Mouse (Mus musculus): ENCODE results near the gene Wdr20.
"Not testable (repeated sequence)": the region's sequence is repeated elsewhere in the genome, so short reads cannot be mapped to it uniquely, and the experiment has no call there.

Wdr20 gene

DNA sequence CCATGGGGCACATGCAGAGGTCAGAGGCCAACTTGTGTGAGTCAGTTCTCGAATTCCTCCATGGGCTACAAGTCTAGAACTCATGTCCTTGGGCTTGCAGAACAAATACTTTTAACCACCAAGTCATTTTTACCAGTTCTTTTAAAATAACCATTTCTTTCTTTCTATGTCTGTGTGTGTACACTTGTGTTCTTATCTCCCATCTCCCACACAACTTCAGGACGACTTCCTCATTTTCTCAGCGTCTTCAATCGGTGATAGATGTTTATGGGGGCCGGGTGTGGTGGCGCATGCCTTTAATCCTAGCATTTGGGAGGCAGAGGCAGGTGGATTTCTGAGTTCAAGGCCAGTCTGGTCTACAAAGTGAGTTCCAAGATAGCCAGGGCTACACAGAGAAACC lies 23.5 kb upstream of the Wdr20 start:
- DNase-seq = no peak

DNA sequence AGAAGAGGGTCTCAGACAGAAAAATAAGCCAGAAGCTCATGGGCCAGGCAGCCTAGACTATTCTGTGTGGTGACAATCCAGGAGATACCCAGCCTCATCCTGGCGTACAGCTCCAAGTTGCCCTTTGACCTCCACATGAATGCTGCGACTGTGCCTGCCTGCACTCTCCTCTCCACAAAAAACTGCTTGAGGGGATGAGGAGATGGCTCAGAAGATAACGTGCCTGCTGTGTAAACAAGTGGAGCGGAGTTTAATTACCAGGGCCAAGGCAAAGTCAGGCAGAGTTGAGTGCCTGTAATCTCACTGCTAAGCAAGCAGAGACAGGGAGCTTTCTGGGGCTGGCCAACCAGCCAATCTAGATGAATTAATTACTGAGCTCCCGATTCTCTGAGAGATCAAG lies 21.7 kb upstream of the Wdr20 start:
- DNase-seq = no peak

DNA sequence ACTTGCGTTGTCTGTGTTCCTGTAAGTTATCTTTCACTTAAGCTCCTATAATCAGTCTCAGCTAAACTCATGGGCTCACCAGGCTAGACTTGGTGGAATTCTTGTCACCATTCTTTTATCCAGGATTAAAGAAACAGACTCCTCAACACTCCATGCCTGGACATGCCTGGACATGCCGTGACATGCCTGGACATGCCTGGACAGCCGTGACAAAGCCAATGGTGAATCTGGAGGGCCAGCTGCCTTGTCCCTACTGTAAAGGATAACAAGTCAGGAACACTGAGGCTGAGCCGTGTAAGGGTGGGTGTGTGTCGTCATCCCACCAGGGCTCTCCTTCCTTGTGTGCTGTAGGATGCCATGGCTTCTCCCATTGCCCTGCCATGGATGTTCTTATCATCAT lies 12.7 kb upstream of the Wdr20 start:
- DNase-seq = no peak

DNA sequence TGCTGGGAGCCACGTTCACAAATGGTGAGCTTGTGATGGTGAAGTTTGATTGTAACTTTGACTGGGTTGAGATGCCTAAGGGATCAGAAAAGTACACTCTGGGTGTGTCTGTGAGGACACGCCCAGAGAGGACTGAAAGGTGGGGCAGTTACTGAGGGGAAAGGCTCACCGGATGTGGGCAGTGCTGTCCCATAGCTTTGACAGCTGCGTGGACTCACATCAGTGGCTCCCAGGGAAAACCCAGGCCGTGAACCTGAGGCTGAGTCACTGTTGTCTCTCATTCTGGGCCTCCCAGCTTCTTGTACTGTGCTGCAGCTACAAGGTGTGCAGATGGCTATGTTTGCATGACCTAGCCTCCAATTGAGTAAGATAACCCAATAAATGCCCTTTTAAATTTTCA lies 12.3 kb upstream of the Wdr20 start:
- no peak for DNase-seq

DNA sequence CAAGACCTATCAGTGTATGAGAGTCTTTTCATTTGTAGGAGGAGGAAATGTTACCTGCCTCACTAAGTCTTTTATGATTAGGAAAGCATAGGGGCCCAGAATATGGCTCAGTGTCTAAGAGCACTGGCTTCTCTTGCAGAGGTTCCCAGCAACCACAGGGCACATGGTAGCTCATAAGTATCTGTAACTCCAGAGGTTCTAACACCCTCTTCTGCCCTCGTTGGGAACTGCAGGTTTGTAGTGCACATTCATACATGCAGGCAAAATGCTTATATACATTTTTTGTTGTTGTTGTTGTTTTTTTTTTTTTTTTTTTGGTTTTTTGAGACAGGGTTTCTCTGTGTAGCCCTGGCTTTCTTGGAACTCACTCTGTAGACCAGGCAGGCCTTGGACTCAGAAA lies 11.3 kb upstream of the Wdr20 start:
- no peak for DNase-seq

DNA sequence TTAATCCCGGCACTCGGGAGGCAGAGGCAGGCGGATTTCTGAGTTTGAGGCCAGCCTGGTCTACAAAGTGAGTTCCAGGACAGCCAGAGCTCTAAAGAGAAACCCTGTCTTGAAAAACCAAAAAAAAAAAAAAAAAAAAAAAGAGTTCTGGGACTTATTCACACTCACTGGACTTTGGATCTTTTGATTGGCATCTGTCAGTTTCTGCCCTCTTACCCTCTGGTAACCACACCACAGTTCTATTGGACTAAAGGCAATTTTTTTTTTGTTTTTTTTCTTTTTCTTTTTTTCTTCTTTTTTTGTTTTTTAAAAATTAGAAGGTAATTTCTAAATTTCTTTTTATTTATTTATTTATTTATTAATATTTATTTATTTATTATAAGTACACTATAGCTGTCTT lies 4.5 kb upstream of the Wdr20 start:
- DNase-seq = not testable (repeated sequence)

DNA sequence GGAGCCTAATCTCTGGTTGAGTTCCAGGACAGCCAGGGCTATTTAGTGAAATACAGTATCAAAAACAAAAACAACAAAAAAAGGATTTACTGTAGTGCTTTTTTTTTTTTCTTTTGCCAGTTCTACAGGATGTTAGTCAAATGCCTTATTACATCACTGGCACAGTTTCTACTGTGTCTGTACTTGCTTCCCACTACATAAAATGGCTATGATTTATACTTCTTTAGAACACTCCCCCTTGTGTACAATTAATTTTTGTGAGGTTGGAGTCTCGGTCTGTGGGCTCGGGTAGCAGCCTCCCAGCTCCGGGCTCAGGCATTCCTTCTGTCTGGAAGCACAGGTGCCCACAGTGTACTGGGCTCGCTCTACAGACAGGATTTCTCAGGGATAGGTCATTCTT lies 1.1 kb upstream of the Wdr20 start:
- DNase-seq = no peak

DNA sequence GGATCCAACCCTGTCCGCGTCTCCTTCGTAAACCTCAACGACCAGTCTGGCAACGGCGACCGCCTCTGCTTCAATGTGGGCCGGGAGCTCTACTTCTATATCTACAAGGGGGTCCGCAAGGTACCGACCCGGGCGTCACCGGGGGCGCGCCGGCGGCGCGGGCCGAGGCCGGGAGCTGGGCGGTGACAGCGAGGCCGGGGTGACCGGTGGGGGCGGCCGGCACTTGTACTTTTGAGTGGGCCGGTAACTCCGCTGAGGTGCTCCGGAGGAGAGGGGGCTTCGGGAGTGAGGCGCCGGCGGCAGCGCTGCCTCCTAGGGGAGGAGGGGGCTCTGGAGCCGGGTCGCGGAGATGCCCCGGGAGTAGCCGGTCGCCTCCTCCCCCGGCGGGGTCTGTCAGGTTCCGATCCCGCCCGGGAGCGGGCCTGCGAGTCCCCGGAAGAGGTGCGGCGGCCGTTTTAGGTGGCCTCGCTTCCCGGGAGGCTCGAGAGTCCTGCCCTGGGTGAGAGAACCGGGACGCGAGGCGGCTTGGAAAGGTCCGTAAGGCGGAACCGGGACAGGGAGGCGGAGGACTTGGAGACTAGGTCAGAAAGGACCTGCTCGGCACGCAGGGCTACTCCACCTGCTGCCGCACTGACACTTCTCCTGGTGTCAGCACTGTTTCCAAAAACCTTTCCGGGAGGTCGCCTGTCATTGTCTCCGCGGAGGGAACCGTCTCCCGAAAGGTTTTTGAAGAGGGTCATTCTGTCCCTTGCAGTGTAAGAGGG lies 596 bp downstream of the Wdr20 start:
- DNase-seq = peak; percentile 55

DNA sequence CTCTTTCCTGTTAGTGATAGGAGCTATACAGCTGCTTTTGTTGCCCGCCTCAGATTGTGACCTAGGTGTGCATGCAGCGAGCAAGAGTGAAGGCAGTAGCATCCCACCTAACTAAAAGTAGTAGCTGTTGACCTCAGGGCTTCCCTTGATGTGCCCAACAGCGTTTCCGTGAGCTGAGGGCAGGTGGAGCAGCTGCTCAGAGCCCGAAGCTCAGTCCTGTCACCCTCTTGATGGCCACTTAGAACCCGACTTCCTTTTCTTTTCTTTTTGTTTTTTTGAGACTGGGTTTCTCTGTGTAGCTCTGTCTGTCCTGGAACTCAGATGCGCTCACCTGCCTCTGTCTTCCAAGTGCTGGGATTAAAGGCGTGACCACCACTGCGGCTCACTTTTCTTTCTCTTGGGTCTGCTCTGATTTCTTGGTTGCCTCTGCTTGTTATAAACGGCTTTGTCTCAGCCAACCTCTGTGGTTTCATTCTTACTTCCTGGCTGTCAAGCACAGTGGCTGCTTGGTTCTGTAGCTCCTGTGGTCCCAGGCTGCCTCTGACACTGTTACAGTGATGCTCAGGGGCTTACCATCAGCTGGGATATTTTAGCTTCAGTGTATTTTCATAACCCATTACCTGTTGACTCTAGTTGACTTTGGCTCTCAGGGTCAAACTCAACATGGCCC lies 13.2 kb downstream of the Wdr20 start:
- DNase-seq = no peak

DNA sequence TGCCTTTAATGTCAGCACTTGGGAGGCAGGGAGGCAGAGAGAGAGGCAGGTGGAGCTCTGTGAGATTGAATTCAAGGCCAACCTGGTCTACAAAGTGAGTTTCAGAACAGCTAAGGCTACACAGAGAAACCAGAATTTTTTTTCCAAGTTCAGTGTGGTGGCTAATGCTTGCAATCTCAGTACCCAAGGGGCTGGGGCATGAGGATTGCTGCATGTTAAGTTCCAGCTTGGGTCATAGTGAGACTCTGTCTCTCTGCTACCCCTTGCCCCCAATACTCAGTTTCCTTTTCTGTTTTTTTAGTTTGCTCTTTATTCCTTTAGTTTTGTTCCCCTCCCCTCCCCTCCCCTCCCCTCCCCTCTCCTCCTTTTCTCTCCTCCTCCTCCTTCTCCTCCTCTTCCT lies 15.0 kb downstream of the Wdr20 start:
- no peak for DNase-seq

DNA sequence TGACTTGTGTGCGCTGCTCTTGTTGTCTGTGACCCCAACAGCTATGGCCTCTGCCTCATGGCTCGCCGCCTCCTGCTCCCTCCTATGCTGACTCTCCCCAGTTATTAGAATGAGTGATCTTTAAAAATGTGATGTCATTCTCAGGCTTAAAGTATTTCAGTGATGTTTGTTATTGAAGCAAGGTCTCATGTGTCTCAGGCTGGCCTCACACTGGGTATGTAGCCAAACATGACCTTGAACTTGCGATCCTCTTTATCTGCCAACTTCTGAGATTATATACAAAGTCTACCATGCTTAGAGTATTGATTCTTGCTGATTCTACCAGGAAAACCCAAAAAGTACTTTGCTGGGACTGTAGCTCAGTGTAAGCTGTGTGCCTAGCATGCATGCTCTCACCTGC lies 16.2 kb downstream of the Wdr20 start:
- DNase-seq = no peak

DNA sequence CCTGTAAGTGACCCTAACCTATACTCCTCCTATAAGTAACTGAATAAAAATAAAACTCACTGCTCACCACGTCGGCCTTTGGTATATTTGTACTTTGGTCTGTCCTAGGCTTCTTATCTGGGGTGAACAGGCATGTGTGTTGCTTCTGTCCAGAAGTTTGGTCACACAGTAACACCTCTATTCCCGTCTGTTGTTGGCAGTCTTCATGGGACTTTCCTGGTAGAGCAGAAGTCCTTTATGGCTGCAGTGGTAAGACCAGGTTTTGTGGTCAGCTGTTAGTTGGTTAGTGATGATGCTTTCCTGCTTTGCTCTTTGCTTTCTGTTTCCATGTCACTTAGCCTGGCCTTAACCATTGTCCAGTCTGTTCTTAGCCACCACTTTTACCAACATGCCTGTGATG lies 19.4 kb downstream of the Wdr20 start:
- DNase-seq = no peak

DNA sequence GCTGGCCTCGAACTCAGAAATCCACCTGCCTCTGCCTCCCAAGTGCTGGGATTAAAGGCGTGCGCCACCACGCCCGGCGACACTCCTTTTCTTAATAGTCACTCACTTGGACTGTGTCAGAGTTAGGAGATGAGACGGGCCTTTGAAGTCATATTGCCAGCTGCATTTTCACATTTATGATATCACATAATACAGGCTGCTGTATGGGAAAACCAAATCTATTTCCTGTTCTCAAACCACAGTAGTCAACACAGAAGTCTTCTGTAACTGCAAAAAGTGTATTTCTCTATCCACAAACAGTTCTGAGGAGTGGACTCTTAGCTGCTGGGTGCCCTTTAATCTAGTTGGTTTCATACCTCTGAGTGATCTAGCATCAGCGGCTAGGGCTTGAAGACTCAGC lies 21.2 kb downstream of the Wdr20 start:
- DNase-seq = no peak

DNA sequence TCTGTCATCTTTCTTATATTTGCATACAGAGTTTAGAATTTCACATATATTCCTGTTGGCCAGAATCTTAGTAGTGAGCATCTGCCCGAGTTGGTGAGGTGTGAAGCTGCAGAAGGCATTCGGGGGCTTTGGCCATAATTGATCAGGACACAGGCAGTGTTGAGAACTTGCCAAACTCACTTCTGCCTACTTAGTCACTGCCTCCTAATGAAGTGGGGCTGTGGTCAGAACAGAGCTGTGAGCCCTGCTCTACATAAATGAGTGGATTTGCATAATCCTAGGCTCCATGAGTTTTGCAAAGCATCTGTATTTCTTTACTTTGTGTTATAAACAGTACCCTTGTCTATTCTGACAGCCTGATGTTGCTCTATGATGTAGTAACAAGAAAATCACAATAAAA lies 24.6 kb downstream of the Wdr20 start:
- DNase-seq = no peak

DNA sequence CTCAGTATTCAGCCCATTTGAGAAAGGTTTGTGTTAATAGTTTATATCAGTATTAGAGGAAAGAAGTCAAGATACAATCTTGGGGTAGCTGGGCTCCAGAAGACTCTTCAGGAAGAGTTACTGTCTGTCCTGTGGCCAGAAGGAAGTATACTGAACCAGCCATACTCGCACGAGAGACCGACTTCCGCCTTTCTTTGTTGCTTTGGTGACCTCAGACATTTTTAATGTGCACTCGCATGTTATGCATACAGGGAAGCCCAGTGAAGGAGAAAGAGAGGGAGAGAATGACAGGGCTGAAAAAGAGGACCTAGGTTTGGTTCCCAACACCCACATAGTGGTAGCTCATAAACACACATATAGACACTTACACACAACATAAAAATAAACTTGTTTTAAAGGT lies 26.8 kb downstream of the Wdr20 start:
- no peak for DNase-seq

DNA sequence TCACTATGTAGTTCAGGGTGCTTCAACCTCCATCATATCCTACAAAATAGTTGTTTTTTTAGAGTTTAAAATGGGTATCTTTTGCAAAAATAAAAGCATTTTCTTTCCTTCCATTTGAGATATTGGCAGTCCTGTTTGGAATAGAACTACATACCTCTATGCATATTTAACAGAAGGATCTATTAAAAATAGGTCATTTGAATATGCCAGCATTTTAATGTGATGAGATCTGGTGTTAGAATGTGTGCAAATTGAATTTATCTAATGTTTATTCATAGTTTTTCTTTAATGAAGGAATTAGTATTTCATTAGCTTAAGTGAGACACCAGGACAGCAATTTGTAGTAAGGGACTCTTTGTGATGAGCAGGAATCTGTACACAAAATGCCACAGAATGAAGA lies 30.8 kb downstream of the Wdr20 start:
- DNase-seq = no peak

DNA sequence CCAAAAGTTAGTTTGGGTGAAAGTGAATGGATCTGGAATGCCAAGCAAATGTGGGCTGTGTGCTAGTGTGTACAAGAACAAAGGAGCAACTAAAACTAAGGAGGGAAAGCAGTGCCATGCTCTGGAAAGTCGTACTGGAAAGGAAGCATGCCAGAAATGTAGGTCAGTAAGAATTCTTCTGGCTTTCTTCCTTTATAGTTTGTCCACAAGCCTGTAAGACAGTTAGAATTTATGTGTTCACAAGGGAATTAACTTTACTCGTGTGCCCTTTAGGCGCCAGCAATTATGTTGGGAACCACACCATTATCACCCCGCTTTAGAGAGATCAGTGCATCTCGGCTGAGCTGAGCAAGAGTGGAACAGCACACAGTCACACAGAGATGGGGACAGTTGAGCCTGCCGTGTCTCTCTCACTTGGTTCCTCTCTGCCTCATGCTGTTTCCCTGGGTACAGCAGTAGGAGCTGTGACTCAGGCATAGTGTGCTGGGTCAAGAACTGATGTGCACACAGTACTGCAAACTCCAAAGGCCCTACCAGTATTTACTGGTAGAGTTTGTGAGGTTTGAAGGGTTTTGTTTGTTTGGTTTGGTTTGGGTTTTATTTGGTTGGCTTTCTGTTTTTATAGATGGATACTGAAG lies 32.0 kb downstream of the Wdr20 start:
- no peak for DNase-seq

DNA sequence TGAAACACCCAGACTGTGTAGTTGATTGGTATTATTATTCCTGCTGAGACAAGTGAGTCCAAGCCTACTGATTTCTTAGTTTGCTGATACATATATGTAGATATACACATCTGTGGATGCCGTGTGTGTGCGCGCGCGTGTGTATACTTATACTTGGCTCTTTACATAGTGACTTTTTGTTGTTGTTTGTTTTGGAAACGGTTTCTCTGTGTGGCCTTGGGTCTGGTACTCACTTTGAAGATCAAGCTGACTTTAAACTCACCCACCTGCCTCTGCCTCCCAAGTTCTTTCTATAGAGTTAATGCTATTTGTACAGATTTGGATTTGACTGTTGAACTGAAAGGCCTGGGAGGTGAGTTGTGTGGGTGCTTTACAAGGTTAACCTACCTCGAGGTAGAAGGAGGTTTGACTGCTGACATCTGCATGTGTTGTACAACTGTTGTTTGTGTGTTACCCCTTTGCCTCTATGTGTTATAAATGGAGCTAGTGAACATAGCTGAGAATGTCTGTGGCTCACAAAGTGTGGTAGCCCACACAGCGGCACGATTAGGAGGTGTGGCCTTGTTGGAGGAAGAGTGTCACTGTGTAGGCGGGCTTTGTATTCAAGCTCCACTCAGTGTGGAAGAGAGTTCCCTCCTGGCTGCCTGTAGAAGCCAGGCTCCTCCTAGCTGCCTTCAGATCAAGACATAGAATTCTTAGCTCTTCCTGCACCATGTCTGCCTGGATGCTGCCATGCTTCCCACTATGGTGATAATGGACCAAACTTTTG lies 32.9 kb downstream of the Wdr20 start:
- DNase-seq = no peak

DNA sequence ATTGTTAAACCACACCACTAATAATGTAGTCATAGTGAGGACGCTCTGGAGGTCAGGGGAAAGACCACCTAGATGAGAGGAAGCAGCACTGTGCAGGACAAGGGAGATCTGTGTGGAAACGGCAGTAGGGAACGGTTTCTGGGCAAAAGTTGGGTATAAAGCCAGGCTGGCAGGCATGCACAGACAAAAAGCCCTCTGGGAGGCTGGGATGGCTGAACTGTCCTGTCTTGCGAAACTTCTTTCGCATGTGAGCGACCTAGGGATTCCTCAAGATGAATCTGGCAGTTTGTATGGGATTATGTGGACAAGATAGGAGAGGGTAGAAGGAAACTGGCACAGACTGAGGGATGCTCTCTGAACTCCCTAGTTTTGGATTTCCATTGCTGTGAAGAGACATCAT lies 34.2 kb downstream of the Wdr20 start:
- DNase-seq = no peak

DNA sequence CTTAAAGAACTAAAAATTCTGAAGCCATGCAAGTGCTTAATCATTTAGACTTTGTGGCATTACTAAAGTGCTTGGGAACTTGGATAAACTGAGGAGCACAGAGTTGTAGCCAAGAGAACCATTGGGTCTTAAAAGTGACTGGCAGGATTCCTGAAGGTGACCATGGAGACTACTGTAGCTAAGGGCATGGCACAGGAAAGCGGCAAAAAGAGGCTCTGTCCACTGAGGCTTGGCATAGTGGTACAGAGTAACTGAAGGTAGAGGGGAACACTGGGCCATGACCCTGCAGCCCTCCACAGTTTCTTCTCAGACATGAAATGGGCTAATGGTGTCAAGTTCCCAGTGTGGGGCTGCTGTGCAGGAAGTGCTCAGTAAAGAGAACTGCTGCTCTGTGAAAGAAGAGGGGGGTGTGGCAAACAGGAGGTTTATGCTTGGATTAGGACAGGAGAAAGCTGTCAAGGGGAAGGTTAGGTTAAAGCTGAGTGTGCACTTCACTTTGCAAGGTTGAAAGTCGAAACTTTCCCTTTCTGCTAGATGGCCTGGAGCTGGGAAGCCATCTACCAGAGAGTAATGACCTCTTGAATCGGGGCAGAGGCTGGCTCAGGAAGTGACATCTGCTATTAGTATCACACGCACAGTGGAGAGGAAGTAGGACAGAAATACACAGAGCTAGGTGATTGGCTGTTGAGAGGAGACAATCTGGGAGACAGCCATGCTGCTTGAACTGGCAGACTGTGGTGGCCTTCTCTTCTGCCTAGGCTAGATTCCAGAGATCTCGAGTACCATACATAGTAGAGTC lies 38.1 kb downstream of the Wdr20 start:
- DNase-seq = no peak

DNA sequence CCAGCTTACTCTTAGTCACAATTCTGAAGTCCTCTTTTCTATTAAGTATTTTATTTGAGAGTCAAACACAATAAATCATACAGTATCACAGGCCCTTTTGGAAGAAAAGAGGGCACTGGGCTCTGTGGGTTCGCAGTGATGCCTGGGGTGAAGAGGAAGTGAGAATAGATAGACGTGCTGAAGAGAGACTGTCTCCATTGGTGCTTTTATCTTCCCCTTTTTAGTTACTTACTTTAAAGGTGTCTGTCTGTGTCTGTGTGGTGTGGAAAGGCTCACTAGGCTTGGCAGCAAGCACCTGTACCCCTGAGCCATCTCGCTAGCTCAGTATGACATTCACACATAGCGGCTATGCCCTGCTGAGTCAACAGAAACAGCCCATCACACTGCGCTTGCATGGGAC lies 40.1 kb downstream of the Wdr20 start:
- no peak for DNase-seq

DNA sequence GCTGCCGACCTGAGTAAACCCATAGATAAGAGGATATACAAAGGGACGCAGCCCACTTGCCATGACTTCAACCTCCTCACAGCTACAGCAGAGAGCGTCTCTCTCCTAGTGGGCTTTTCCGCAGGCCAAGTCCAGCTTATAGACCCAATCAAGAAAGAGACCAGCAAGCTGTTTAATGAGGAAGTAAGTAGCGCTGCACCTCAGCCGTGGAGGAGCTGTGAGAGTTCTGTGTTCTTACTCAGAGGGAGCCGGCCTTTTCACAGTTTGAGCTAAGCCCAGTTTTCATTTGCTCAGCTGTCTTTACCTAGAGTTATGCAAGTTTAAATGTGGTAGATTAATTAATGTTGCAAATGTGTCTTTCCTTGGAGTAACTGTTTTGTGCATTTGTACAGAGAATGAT lies 41.6 kb downstream of the Wdr20 start:
- DNase-seq = no peak

DNA sequence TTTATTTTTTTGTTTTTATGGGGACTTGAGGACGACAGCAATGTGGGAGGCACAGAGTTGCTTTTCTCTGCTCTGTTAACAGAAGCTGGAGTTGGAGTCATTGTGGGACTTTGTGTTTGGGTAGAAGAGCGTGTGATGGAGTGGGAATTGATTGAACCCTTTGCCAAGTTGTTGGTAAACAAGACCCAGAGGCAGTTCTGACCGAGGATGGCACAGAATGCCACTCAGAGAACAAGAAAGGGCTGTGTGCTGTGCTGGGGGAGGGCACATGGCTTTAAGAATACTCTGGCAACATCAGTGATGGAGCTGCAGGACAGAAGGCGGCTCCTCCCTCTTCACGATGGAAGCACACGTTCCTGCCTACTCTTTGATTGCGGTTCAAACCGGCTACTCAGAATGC lies 43.4 kb downstream of the Wdr20 start:
- DNase-seq = no peak
